Mouse (Mus musculus): ENCODE data around the gene Slfn14.
"Not testable (repeated sequence)": the region's sequence is repeated elsewhere in the genome, so short reads cannot be mapped to it uniquely, and the experiment has no call there.

Gene Slfn14

GRCm38 (mm10) chr11:83286566-83286965 is at the start of gene Slfn14:
Gene Slfn14, minus strand, starts transcription at chr11:83286726.
- peak; percentile 57 for DNase-seq

- DNase-seq, result no peak
These were observed 49.3 kb upstream of the Slfn14 start for GRCm38 (mm10) chr11:83335826-83336225.

- DNase-seq, result no peak
These were observed 40.9 kb upstream of the Slfn14 start for GRCm38 (mm10) chr11:83327427-83327826.

GRCm38 (mm10) chr11:83326692-83327091 is 40.2 kb upstream of the Slfn14 start:
- DNase-seq, result not testable (repeated sequence)

- DNase-seq, result no peak
These were observed 32.5 kb upstream of the Slfn14 start for GRCm38 (mm10) chr11:83319048-83319447.

GRCm38 (mm10) chr11:83312471-83312870 is 25.9 kb upstream of the Slfn14 start:
- peak; percentile 10 for DNase-seq

GRCm38 (mm10) chr11:83306700-83307253 is 20.3 kb upstream of the Slfn14 start:
- DNase-seq, result no peak

- DNase-seq, result no peak
These were observed 18.0 kb upstream of the Slfn14 start for GRCm38 (mm10) chr11:83304485-83304884.

GRCm38 (mm10) chr11:83303751-83304150 is 17.2 kb upstream of the Slfn14 start:
- DNase-seq, result no peak

- DNase-seq, result peak; percentile 99
These were observed 16.2 kb upstream of the Slfn14 start, which contains the start of gene Pex12 for GRCm38 (mm10) chr11:83302526-83303251. Gene Pex12, minus strand, starts transcription at chr11:83302586.

- DNase-seq, result no peak
These were observed 15.6 kb upstream of the Slfn14 start for GRCm38 (mm10) chr11:83302124-83302523.

- DNase-seq, result peak; percentile 82
These were observed 14.9 kb upstream of the Slfn14 start for GRCm38 (mm10) chr11:83301431-83301831.

GRCm38 (mm10) chr11:83299724-83300123 is 13.2 kb upstream of the Slfn14 start:
- DNase-seq, result peak; percentile 79

- DNase-seq, result peak; percentile 99
These were observed 12.0 kb upstream of the Slfn14 start, which contains the start of gene Ap2b1 for GRCm38 (mm10) chr11:83298225-83299195. Gene Ap2b1, plus strand, starts transcription at chr11:83299024.

GRCm38 (mm10) chr11:83297816-83298215 is 11.3 kb upstream of the Slfn14 start:
- peak; percentile 64 for DNase-seq

- DNase-seq, result no peak
These were observed 7.6 kb upstream of the Slfn14 start for GRCm38 (mm10) chr11:83294133-83294532.

GRCm38 (mm10) chr11:83293182-83293581 is 6.7 kb upstream of the Slfn14 start:
- no peak for DNase-seq

- DNase-seq, result no peak
These were observed 5.7 kb upstream of the Slfn14 start for GRCm38 (mm10) chr11:83292251-83292587.

GRCm38 (mm10) chr11:83291375-83292250 is 5.1 kb upstream of the Slfn14 start:
- peak; percentile 100 for DNase-seq

GRCm38 (mm10) chr11:83289633-83290032 is 3.1 kb upstream of the Slfn14 start:
- peak; percentile 6 for DNase-seq

- peak; percentile 29 for DNase-seq
These were observed 2.5 kb upstream of the Slfn14 start for GRCm38 (mm10) chr11:83289036-83289435.

- peak; percentile 55 for DNase-seq
These were observed 899 bp downstream of the Slfn14 start for GRCm38 (mm10) chr11:83285627-83286026.

Data from heart, adult 11 months (tissue).